Mouse (Mus musculus) T-cell, adult 2 months (primary cell): ENCODE data around the gene Gnpda2.

Experiments used
- DNase-seq: peaks from one replicate; pipeline ENCODE4 v3.0.0; 2022; ENCODE audit warnings: low spot score

Gnpda2 gene

GRCm38 (mm10) chr5:69591640-69592461 lies at the start of gene Gnpda2:
Gene Gnpda2, minus strand, starts transcription at chr5:69592340.
- peak; percentile 80 for DNase-seq

- DNase-seq, result no peak
These were observed 42.6 kb upstream of the Gnpda2 start for GRCm38 (mm10) chr5:69634766-69635165.

- DNase-seq, result no peak
These were observed 28.8 kb upstream of the Gnpda2 start for GRCm38 (mm10) chr5:69620899-69621298.

- no peak for DNase-seq
These were observed 21.2 kb upstream of the Gnpda2 start for GRCm38 (mm10) chr5:69613209-69613796.

GRCm38 (mm10) chr5:69601027-69601426 lies 8.9 kb upstream of the Gnpda2 start:
- no peak for DNase-seq

- peak; percentile 16 for DNase-seq
These were observed 34.7 kb downstream of the Gnpda2 start for GRCm38 (mm10) chr5:69557404-69557935.

GRCm38 (mm10) chr5:69556628-69557403 lies 35.3 kb downstream of the Gnpda2 start, which contains the start of gene Guf1:
Gene Guf1, plus strand, starts transcription at chr5:69556923.
- peak; percentile 90 for DNase-seq

GRCm38 (mm10) chr5:69542489-69542888 lies 49.7 kb downstream of the Gnpda2 start, which contains the start of gene Yipf7:
Gene Yipf7, minus strand, starts transcription at chr5:69542648.
- no peak for DNase-seq

GRCm38 (mm10) chr5:69541680-69542079 lies 50.5 kb downstream of the Gnpda2 start:
- no peak for DNase-seq

- no peak for DNase-seq
These were observed 68.2 kb downstream of the Gnpda2 start for GRCm38 (mm10) chr5:69523944-69524343.
